Mouse (Mus musculus) heart, embryonic 11.5 days (tissue): ENCODE results near the gene Lnx1. TPM values are rescaled to one million over a fixed set of nuclear protein-coding genes. Genes with fewer than 3 reads are reported as not detected.

Source experiments
- ATAC-seq: fragments of 200-750 bp; cut with Nextera tagmentation; replicated peaks from 2 replicates; pipeline ENCODE4 v1.8.0; 2017; ENCODE audit warnings: moderate library complexity; ENCODE audit not compliant: insufficient number of reproducible peaks, low FRiP score, low TSS enrichment
- H3K27ac ChIP-seq: fragments of 300-500 bp; sonication (generic); 2 replicates; pipeline ENCODE4 v1.5.1; 2014; ENCODE audit warnings: mild to moderate bottlenecking, low read depth, low read length
- H3K27me3 ChIP-seq: fragments of 300-500 bp; sonication (generic); 2 replicates; pipeline ENCODE4 v1.6.1; 2014; ENCODE audit warnings: mild to moderate bottlenecking, low read length, mixed read lengths; ENCODE audit not compliant: control insufficient read depth, insufficient read depth
- H3K36me3 ChIP-seq: fragments of 300-500 bp; sonication (generic); 2 replicates; pipeline ENCODE4 v1.6.1; 2014; ENCODE audit warnings: mild to moderate bottlenecking, low read length, moderate library complexity, mixed read lengths; ENCODE audit not compliant: control insufficient read depth, insufficient read depth
- H3K4me1 ChIP-seq: fragments of 300-500 bp; sonication (generic); 2 replicates; pipeline ENCODE4 v1.6.1; 2014; ENCODE audit warnings: low read length; ENCODE audit not compliant: control insufficient read depth, insufficient read depth
- H3K4me2 ChIP-seq: fragments of 300-500 bp; sonication (generic); 2 replicates; pipeline ENCODE4 v1.6.1; 2014; ENCODE audit warnings: mild to moderate bottlenecking, moderate library complexity
- H3K4me3 ChIP-seq: fragments of 300-500 bp; sonication (generic); 2 replicates; pipeline ENCODE4 v1.5.1; 2014; ENCODE audit warnings: low read depth, low read length
- H3K9ac ChIP-seq: fragments of 300-500 bp; sonication (generic); 2 replicates; pipeline ENCODE4 v1.6.1; 2014; ENCODE audit warnings: mild to moderate bottlenecking, low read depth, low read length, moderate library complexity
- H3K9me3 ChIP-seq: fragments of 300-500 bp; sonication (generic); replicated peaks from 2 replicates; pipeline ENCODE4 v1.6.1; 2016; ENCODE audit warnings: low read length; ENCODE audit not compliant: control insufficient read depth
- WGBS: fragments of 180-500 bp; shearing (Covaris S2); extraction: QIAGEN DNeasy Blood & Tissue Kit; methylation state at CpG from one replicate; pipeline ENCODE4 v1.1.7; 2014; ENCODE audit not compliant: insufficient replicate concordance; 5-methylcytosine and 5-hydroxymethylcytosine counted together
- polyA plus RNA-seq: library from polyadenylated mRNA; unstranded; fragments of >200 nt; fragmentation: Nextera tagmentation; extraction: Ambion mirVana; gene quantifications from 2 replicates; pipeline ENCODE4 v1.2.1, GENCODE M21; 2014

The Lnx1 gene
- polyA plus RNA-seq = 0.56 and 0.70 TPM in 2 replicates

DNA sequence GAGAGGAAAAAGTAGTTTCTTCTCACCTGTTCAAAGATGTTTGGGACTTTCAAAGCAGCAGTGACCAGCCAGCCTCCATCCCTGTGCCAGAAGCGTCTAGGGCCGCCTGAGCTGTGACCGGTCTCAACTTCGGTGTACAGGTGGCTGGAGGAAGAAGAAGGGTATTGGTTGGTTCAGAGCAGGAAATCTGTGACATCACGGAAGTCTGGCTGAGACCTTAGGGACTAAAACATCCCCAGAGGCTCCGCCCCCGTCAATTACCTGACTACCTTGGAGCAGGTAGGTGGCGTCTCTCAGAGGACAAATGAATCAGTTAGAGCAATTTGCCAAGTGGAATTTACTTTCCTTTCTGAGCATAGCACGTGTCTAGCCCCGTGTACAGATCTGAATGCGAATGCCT, at the start of gene Lnx1:
Gene Lnx1, minus strand, starts transcription at position 147 of the 400 bp plus-strand sequence.
- peak within 1 kb of the TSS; percentile 66 for H3K4me2 ChIP-seq
- H3K4me3 ChIP-seq = peak within 1 kb of the TSS; percentile 46; the same call in 1 of the 2 replicates
- WGBS = 70% methylated on average over 11 of the region's 11 CpGs
- no peak within 1 kb of the TSS for H3K27ac ChIP-seq
- H3K9ac ChIP-seq = no peak within 1 kb of the TSS
- H3K27me3 ChIP-seq = no peaks in the 10 kb centered on the region
- ATAC-seq = no peak
- peaks cover 7% of the 10 kb centered on the region for H3K4me1 ChIP-seq
- H3K36me3 ChIP-seq = no peaks in the 10 kb centered on the region
- H3K9me3 ChIP-seq = no peaks in the 10 kb centered on the region

GRCm38 (mm10) chr5:74750501-74750900, 47.8 kb upstream of the Lnx1 start:
- no peaks in the 10 kb centered on the region for H3K9me3 ChIP-seq
- no peak overlapping the region for H3K9ac ChIP-seq
- H3K4me2 ChIP-seq = no peak overlapping the region
- H3K36me3 ChIP-seq = no peaks in the 10 kb centered on the region
- ATAC-seq = no peak
- H3K4me3 ChIP-seq = no peak overlapping the region
- H3K27ac ChIP-seq = no peak overlapping the region
- H3K4me1 ChIP-seq = no peaks in the 10 kb centered on the region
- WGBS = 80% methylated on average over 5 of the region's 5 CpGs
- H3K27me3 ChIP-seq = peaks cover 9% of the 10 kb centered on the region; the same call in 1 of the 2 replicates

GRCm38 (mm10) chr5:74747476-74747875, 44.8 kb upstream of the Lnx1 start:
- WGBS = 83% methylated on average over 3 of the region's 3 CpGs
- Histone ChIP-seq H3K9me3 (no peaks in the 10 kb centered on the region), H3K4me3 (no peak overlapping the region), H3K9ac (no peak overlapping the region), H3K4me1 (no peaks in the 10 kb centered on the region), H3K27ac (no peak overlapping the region), H3K27me3 (peaks cover 9% of the 10 kb centered on the region; the same call in 1 of the 2 replicates), H3K36me3 (no peaks in the 10 kb centered on the region), H3K4me2 (no peak overlapping the region)
- no peak for ATAC-seq

DNA sequence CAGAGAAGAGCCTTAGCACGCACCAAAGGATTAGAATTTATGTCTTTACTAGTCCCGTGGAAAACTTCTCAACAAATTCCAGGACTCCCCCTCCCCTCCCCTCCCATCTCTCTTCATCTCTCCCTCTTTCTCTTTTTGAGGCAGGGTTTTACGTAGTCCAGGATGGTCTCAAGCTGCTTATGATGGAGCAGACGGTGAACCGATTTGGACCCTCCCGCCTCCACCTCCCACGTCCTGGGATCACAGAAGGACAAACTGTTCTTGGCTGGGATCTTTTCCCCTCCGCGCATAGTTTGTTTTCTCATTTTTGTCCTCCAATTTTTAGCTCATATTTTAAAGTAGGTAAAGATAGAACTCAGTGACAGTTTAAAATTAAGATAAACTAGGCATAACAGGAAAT, 38.2 kb upstream of the Lnx1 start:
- Histone ChIP-seq H3K4me3 (no peak overlapping the region), H3K9me3 (no peaks in the 10 kb centered on the region), H3K4me1 (no peaks in the 10 kb centered on the region), H3K9ac (no peak overlapping the region), H3K36me3 (no peaks in the 10 kb centered on the region), H3K4me2 (no peak overlapping the region), H3K27ac (no peak overlapping the region), H3K27me3 (peaks cover 28% of the 10 kb centered on the region)
- no peak for ATAC-seq
- WGBS = 85% methylated on average over 9 of the region's 9 CpGs

- Histone ChIP-seq H3K27me3 (peaks cover 41% of the 10 kb centered on the region), H3K27ac (no peak overlapping the region), H3K4me3 (no peak overlapping the region), H3K4me2 (no peak overlapping the region), H3K36me3 (no peaks in the 10 kb centered on the region), H3K4me1 (no peaks in the 10 kb centered on the region; the same call in 1 of the 2 replicates), H3K9ac (no peak overlapping the region), H3K9me3 (no peaks in the 10 kb centered on the region)
- ATAC-seq = no peak
- WGBS = 67% methylated on average over 12 of the region's 12 CpGs
These were observed 36.7 kb upstream of the Lnx1 start for GRCm38 (mm10) chr5:74739435-74739834.

- WGBS = 71% methylated on average over 3 of the region's 3 CpGs
- no peak overlapping the region for H3K9ac ChIP-seq
- peaks cover 50% of the 10 kb centered on the region for H3K27me3 ChIP-seq
- no peak for ATAC-seq
- H3K27ac ChIP-seq = no peak overlapping the region
- H3K4me1 ChIP-seq = no peaks in the 10 kb centered on the region; the same call in 1 of the 2 replicates
- H3K36me3 ChIP-seq = no peaks in the 10 kb centered on the region
- no peak overlapping the region for H3K4me3 ChIP-seq
- no peak overlapping the region for H3K4me2 ChIP-seq
- H3K9me3 ChIP-seq = no peaks in the 10 kb centered on the region
These were observed 35.6 kb upstream of the Lnx1 start for GRCm38 (mm10) chr5:74738312-74738711.

DNA sequence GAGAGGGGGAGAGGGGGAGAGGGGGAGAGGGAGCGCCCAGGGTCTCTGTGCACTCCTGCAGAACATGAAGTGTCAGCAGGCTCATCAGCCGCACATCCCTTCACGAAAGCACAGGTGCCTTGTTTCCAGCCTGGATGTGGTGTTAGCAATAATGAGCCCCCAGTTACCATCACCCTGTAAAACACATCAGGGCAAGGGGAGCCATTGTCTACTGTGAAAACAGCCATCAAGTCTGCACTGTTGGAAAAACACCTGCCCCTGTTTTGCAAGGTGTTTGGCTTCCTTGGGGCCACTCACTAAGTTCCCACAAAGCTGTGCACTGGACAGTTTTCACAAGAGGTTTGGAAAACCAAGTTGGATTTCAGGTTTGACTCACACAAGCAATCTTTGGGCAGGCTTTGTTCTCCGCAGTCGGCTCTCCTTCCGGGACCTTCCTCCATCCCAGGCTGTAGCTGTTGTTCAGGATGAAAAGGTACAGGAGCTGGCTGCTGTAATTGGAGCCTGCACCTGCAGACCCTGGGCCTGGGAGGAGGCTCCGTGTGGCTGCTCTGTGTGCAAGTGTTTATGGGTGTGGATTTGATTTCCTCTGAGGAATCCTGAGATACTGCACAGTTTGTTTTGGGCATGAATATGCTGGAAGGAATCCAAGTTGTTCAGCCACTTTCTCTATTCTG, 31.3 kb upstream of the Lnx1 start:
- ATAC-seq = no peak
- Histone ChIP-seq H3K4me2 (no peak overlapping the region), H3K4me3 (no peak overlapping the region), H3K9ac (no peak overlapping the region), H3K27ac (no peak overlapping the region), H3K4me1 (peaks cover 6% of the 10 kb centered on the region), H3K27me3 (peaks cover 57% of the 10 kb centered on the region), H3K9me3 (no peaks in the 10 kb centered on the region), H3K36me3 (no peaks in the 10 kb centered on the region)
- WGBS = 46% methylated on average over 6 of the region's 7 CpGs

DNA sequence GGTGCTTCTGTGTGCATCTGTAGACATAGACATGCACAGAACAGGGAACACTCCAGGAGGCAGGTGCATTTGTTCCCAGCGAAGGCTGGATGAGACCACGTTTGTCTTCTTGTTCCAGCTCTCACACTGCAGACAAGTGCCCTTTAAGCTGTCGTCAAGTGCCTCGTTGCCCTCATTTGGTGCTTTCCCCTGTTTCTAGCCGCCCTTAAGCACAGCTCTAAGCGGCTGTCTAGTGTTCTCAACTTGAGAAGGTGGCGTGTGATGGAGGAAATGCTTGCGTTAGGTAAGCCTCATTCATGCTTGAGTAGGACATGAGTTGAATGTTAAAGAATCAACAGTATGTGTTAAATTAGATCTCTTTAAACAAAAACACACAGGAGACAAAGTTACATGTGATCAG, 29.9 kb upstream of the Lnx1 start:
- Histone ChIP-seq H3K27me3 (peaks cover 55% of the 10 kb centered on the region), H3K4me2 (no peak overlapping the region), H3K9me3 (no peaks in the 10 kb centered on the region), H3K4me3 (no peak overlapping the region), H3K9ac (no peak overlapping the region), H3K36me3 (no peaks in the 10 kb centered on the region), H3K27ac (no peak overlapping the region), H3K4me1 (peaks cover 6% of the 10 kb centered on the region)
- ATAC-seq = no peak
- 32% methylated on average over 8 of the region's 8 CpGs for WGBS

- Histone ChIP-seq H3K4me3 (no peak overlapping the region), H3K4me2 (no peak overlapping the region), H3K27ac (no peak overlapping the region), H3K4me1 (peaks cover 6% of the 10 kb centered on the region), H3K9ac (no peak overlapping the region), H3K9me3 (no peaks in the 10 kb centered on the region), H3K27me3 (peaks cover 61% of the 10 kb centered on the region), H3K36me3 (no peaks in the 10 kb centered on the region)
- ATAC-seq = no peak
- 75% methylated on average over 5 of the region's 5 CpGs for WGBS
These were observed 27.9 kb upstream of the Lnx1 start for GRCm38 (mm10) chr5:74730601-74731000.
